Mouse (Mus musculus) intestine, embryonic 14.5 days (tissue): ENCODE measurements around the gene Mtmr4. TPM values are rescaled to one million over a fixed set of nuclear protein-coding genes. Genes with fewer than 3 reads are reported as not detected.

Source experiments
- ATAC-seq: fragments of 200-750 bp; cut with Nextera tagmentation; replicated peaks from 2 replicates; pipeline ENCODE4 v1.8.0; 2017; ENCODE audit warnings: low read depth, moderate number of reproducible peaks, moderate TSS enrichment, moderate library complexity; ENCODE audit not compliant: low FRiP score, low TSS enrichment
- DNase-seq: peaks from one replicate; pipeline ENCODE4 v3.0.0-alpha.2; 2018; ENCODE audit warnings: low spot score
- H3K27ac ChIP-seq: fragments of 300-500 bp; sonication (generic); 2 replicates; pipeline ENCODE4 v1.5.1; 2014; ENCODE audit warnings: low read depth, mild to moderate bottlenecking, control low read depth
- H3K27me3 ChIP-seq: fragments of 300-500 bp; sonication (generic); replicated peaks from 2 replicates; pipeline ENCODE4 v1.6.1; 2014; ENCODE audit warnings: low read length, control low read depth; ENCODE audit not compliant: control insufficient read depth, insufficient read depth
- H3K36me3 ChIP-seq: fragments of 300-500 bp; sonication (generic); 2 replicates; pipeline ENCODE4 v1.6.1; 2014; ENCODE audit warnings: low read length, control low read depth; ENCODE audit not compliant: control insufficient read depth, insufficient read depth
- H3K4me1 ChIP-seq: fragments of 300-500 bp; sonication (generic); replicated peaks from 2 replicates; pipeline ENCODE4 v1.6.1; 2014; ENCODE audit warnings: low read length, control low read depth, mixed read lengths; ENCODE audit not compliant: control insufficient read depth, insufficient read depth
- H3K4me2 ChIP-seq: fragments of 300-500 bp; sonication (generic); 2 replicates; pipeline ENCODE4 v1.6.1; 2014; ENCODE audit warnings: low read length
- H3K4me3 ChIP-seq: fragments of 300-500 bp; sonication (generic); 2 replicates; pipeline ENCODE4 v1.5.1; 2014; ENCODE audit warnings: low read depth, low read length, control low read depth, mixed read lengths
- H3K9ac ChIP-seq: fragments of 300-500 bp; sonication (generic); 2 replicates; pipeline ENCODE4 v1.6.1; 2014; ENCODE audit warnings: mild to moderate bottlenecking, low read length
- H3K9me3 ChIP-seq: fragments of 300-500 bp; sonication (generic); 2 replicates; pipeline ENCODE4 v1.6.1; 2016; ENCODE audit warnings: low read length, control low read depth; ENCODE audit not compliant: control insufficient read depth
- WGBS: fragments of 180-500 bp; shearing (Covaris S2); extraction: QIAGEN DNeasy Blood & Tissue Kit; methylation state at CpG from one replicate; pipeline ENCODE4 v1.1.7; 2014; 5-methylcytosine and 5-hydroxymethylcytosine counted together
- polyA plus RNA-seq: library from polyadenylated mRNA; unstranded; fragments of >200 nt; fragmentation: Nextera tagmentation; extraction: Ambion mirVana; gene quantifications from 2 replicates; pipeline ENCODE4 v1.2.1, GENCODE M21; 2014

The Mtmr4 gene
- polyA plus RNA-seq, 1 experiment from 2014 or later = 35.3 TPM

DNA sequence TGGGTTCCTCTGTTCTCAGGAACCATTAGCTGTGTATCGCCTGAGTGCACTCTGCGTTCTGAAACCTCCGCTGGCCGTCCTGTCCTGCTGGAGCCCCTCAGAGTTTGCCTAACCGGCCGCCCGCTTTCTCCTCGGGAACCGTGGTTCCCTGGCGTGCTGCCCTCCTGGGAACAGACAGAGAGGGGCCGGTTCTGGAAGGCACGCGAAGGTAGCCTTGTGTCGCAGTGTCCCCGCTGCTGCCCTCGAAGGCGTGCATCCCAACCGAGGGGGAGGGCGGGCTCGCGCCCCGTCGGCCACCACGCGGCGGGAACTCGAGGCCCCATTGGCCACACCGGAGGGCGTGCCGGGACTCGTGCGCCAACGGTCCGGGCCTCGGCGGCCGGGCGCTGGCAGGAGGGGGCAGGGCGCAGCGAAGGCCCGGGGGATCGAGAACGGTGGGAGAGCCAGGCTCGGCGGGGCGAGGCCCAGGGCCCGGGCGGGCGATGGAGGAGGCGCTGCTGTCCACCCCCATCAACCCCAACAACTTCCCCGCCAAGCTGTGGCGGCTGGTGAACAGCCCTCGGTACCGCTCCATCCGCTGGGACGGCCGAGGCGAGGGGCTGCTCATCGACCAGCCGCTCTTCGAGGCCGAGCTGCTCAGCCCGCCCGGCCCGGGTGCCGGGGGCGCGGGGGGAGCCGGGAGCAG lies 25.0 kb downstream of the Mtmr4 start, which contains the start of gene Hsf5:
Gene Hsf5, plus strand, starts transcription at position 375 of the 685 bp plus-strand sequence.
- H3K9me3 ChIP-seq = peaks cover 6% of the 10 kb centered on the region; the same call in 1 of the 2 replicates
- no peak within 1 kb of the TSS for H3K27ac ChIP-seq
- H3K9ac ChIP-seq = no peak within 1 kb of the TSS
- no peaks in the 10 kb centered on the region for H3K27me3 ChIP-seq
- H3K4me3 ChIP-seq = no peak within 1 kb of the TSS
- no peak for ATAC-seq
- 91% methylated on average over 62 of the region's 69 CpGs for WGBS
- H3K36me3 ChIP-seq = peaks cover 71% of the 10 kb centered on the region
- peak; percentile 37 for DNase-seq
- H3K4me1 ChIP-seq = no peaks in the 10 kb centered on the region
- H3K4me2 ChIP-seq = no peak within 1 kb of the TSS

DNA sequence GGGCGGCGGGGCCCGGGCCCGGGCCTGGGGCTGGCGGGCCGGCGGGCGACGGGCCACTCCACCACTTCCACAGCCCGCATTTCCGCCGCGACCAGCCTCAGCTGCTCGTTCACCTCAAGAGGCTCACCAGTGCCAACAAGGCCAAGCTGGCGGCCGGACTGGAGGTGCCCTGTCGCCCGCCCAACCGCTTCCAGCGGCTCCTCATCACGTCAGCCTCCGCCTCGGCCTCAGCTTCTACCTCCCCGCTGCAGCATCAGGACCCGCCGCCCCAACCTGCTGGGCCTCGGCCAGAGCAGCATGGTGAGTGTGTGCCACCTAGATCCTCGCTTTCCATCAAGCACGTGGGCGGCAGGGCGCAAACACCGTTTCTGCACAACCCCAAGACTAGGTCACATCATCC lies 25.6 kb downstream of the Mtmr4 start:
- peaks cover 67% of the 10 kb centered on the region for H3K36me3 ChIP-seq
- no peaks in the 10 kb centered on the region for H3K4me1 ChIP-seq
- ATAC-seq = no peak
- peak; percentile 41 for DNase-seq
- no peak overlapping the region for H3K4me2 ChIP-seq
- WGBS = 96% methylated on average over 32 of the region's 32 CpGs
- no peak overlapping the region for H3K4me3 ChIP-seq
- H3K9ac ChIP-seq = no peak overlapping the region
- H3K27ac ChIP-seq = no peak overlapping the region
- H3K9me3 ChIP-seq = peaks cover 6% of the 10 kb centered on the region; the same call in 1 of the 2 replicates
- H3K27me3 ChIP-seq = no peaks in the 10 kb centered on the region

DNA sequence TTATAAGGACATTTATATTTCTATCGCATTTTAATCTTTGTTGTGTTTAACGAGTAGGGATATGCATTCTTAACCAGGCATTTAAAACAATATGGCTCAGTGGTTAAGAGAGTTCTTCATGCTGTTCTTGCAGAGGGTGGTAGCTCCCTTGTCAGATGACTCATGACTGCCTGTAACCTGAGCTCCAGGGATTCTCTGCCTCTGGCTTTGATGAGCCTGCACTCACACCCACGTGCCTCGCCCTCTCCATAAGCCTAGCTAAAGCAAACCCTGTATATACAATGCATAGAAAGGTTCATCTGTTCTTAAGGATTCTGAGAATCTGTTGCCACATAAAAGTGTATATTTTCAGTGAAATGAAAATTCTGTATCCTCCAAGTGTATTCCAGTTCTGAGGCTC lies 31.2 kb downstream of the Mtmr4 start:
- H3K4me2 ChIP-seq = no peak overlapping the region
- no peaks in the 10 kb centered on the region for H3K9me3 ChIP-seq
- WGBS = 56% methylated on average over 4 of the region's 4 CpGs
- ATAC-seq (no peak), DNase-seq (no peak)
- no peak overlapping the region for H3K9ac ChIP-seq
- H3K27me3 ChIP-seq = no peaks in the 10 kb centered on the region
- H3K36me3 ChIP-seq = peaks cover 37% of the 10 kb centered on the region
- no peaks in the 10 kb centered on the region for H3K4me1 ChIP-seq
- H3K4me3 ChIP-seq = no peak overlapping the region
- H3K27ac ChIP-seq = no peak overlapping the region

DNA sequence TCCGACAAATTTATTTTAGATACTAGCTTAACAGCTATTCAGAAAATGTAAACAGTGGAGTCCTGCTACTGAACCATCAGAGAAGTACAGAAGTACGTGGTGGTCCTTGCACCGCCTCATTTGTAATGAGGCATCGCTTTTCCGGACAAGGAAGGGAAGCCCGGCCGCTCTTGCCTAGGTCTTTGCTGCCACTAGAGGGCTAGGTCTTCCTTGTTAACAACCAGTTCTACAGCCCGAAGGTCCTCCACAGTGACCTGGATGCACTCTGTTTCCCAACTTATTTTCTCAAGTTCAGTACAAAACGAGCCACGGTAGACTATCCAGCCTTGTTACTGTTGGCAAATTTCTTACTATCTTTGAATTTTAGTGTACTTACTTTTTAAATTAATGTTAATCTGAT lies 37.9 kb downstream of the Mtmr4 start:
- H3K9me3 ChIP-seq = no peaks in the 10 kb centered on the region
- no peaks in the 10 kb centered on the region for H3K27me3 ChIP-seq
- DNase-seq (peak; percentile 78), ATAC-seq (0 out of 2 replicates have a peak, but pooled peaks have one; percentile 36)
- no peak overlapping the region for H3K27ac ChIP-seq
- no peak overlapping the region for H3K4me2 ChIP-seq
- H3K36me3 ChIP-seq = peaks cover 6% of the 10 kb centered on the region
- no peaks in the 10 kb centered on the region for H3K4me1 ChIP-seq
- WGBS = 15% methylated on average over 10 of the region's 10 CpGs
- H3K4me3 ChIP-seq = no peak overlapping the region
- H3K9ac ChIP-seq = no peak overlapping the region

DNA sequence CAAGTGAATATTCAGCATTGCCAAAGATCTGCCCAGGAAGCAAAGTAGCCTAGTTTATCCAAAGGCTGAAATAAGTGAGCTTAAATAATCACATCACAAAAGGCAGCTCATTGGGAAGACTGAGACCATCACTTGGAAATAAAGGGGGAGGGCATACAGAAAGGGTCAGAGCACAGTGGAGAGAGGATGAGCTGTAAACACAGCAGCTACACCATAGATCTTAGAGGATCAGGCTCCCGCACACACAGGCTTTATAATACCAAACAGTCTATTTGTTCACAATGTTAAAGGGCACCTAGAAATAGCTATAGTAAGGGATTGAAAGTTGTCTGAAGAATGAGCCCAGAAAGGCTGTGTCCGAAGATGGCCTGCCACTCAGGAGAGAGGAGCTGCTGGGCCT lies 46.8 kb downstream of the Mtmr4 start:
- peak overlapping the region; percentile 77 for H3K4me2 ChIP-seq
- H3K36me3 ChIP-seq = peaks cover 5% of the 10 kb centered on the region; the same call in 1 of the 2 replicates
- 7% methylated on average over 2 of the region's 2 CpGs for WGBS
- ATAC-seq (peak; percentile 36; the same call in 1 of the 2 replicates), DNase-seq (no peak)
- peak overlapping the region; percentile 69 for H3K9ac ChIP-seq
- H3K4me1 ChIP-seq = 0 out of 2 replicates have a peak, but pooled peaks cover 2% of the 10 kb centered on the region
- H3K4me3 ChIP-seq = peak overlapping the region; percentile 42
- H3K27ac ChIP-seq = peak overlapping the region; percentile 22; the same call in 1 of the 2 replicates
- H3K9me3 ChIP-seq = no peaks in the 10 kb centered on the region
- H3K27me3 ChIP-seq = no peaks in the 10 kb centered on the region

DNA sequence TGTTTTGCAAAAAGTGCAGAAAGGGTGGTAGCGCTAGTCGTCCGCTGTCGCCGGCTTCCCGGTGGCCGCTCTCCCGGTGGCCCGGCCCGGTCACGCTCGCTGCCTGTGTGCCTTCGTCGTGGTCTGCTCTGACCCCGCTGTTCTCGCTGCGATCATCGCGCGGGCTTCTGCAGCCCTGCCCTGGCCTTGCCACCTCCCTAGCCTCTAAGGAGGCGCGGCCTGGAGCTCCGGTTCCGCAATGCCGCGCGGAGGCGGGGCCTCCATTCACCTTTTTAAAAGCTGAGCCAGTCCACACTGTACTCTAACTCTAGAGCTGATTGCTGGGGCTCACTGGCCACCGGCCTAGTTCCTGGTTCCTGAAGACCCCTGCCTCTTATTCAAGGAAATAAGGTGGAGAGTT lies 47.2 kb downstream of the Mtmr4 start:
- Histone ChIP-seq H3K36me3 (peaks cover 5% of the 10 kb centered on the region; the same call in 1 of the 2 replicates), H3K9ac (peak overlapping the region; percentile 69), H3K27ac (peak overlapping the region; percentile 22; the same call in 1 of the 2 replicates), H3K4me1 (0 out of 2 replicates have a peak, but pooled peaks cover 2% of the 10 kb centered on the region), H3K9me3 (no peaks in the 10 kb centered on the region), H3K4me3 (peak overlapping the region; percentile 42), H3K27me3 (no peaks in the 10 kb centered on the region), H3K4me2 (peak overlapping the region; percentile 77)
- peak; percentile 83 for ATAC-seq
- WGBS = under 1% methylated on average over 29 of the region's 29 CpGs
- peak; percentile 84 for DNase-seq

DNA sequence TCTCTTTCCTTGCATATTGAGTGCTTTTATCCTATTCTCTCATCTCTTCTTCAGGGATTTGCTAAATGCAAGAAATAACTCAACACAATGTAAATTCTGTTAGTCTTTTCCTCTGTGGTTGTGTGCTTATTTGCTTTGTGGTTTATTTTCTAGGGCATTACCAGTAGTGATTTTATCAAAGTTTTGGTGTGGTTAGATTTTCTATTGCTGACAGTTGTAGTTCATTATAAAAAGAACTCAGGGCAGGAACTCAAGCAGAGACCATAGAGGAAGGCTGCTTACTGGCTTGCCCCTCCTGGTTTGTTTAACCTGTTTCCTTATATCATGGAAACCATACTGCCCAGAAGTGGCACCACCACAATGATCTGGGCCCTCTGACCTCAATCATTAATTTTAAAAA lies 50.9 kb downstream of the Mtmr4 start:
- DNase-seq (no peak), ATAC-seq (no peak)

DNA sequence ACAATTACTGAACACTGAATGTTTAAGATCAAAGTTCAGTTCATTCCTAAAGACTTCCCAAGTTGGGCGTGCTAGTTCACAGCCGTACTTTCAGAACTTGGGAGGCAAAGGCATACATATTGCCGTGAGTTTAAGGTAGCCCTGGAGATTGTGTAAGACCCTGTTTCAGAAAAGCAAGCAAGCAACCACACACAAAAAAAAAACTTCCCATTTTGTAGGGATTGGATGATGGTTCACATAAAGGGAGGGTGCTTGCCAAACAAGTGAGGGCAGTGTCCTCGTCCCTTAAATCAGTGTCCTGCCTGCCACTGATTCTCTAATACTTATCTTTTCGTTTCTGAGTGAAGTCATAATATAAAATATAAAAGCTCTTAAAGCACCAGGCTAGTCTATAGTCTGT lies 62.7 kb downstream of the Mtmr4 start:
- Histone ChIP-seq H3K4me3 (no peak overlapping the region), H3K4me1 (no peaks in the 10 kb centered on the region), H3K27me3 (no peaks in the 10 kb centered on the region), H3K4me2 (no peak overlapping the region), H3K36me3 (no peaks in the 10 kb centered on the region), H3K9ac (no peak overlapping the region), H3K9me3 (no peaks in the 10 kb centered on the region), H3K27ac (no peak overlapping the region)
- ATAC-seq (no peak), DNase-seq (no peak)
- 71% methylated on average over 5 of the region's 5 CpGs for WGBS

More for the DNA sequence above, 50.9 kb downstream of the Mtmr4 start:
- no peaks in the 10 kb centered on the region for H3K9me3 ChIP-seq
- H3K4me3 ChIP-seq = no peak overlapping the region
- H3K4me2 ChIP-seq = no peak overlapping the region
- no peaks in the 10 kb centered on the region for H3K27me3 ChIP-seq
- H3K27ac ChIP-seq = no peak overlapping the region
- H3K4me1 ChIP-seq = 0 out of 2 replicates have a peak, but pooled peaks cover 2% of the 10 kb centered on the region
- H3K36me3 ChIP-seq = no peaks in the 10 kb centered on the region
- no peak overlapping the region for H3K9ac ChIP-seq

DNA sequence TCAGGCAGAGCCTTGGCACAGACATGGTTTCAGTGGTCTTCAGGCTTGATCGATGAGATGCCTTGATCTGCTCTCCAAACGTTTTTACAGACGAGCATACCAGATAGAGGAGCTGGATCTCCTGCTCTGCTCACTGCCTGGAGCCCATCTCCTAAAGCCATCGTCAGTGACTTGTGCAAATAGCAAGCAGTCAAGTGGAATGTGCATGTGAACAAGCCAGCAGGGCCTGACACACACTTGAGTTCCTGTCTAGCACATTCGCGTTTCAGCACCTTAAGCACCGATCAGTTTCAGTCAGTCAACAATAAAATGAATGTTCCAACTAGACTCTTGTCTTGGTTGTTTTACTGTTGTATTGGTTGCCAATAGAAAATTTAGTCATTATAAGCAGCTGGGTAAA lies 67.3 kb downstream of the Mtmr4 start:
- 62% methylated on average over 7 of the region's 7 CpGs for WGBS
- Histone ChIP-seq H3K27me3 (no peaks in the 10 kb centered on the region; the same call in 1 of the 2 replicates), H3K36me3 (no peaks in the 10 kb centered on the region), H3K27ac (no peak overlapping the region), H3K4me1 (no peaks in the 10 kb centered on the region), H3K4me3 (no peak overlapping the region), H3K9ac (no peak overlapping the region), H3K9me3 (no peaks in the 10 kb centered on the region), H3K4me2 (no peak overlapping the region)
- DNase-seq = no peak
- ATAC-seq = no peak
